Mouse (Mus musculus) spleen, postnatal 4 days (tissue): ENCODE data around the gene Sec22b.
A peak's percentile ranks its signal among the peaks of the same experiment; 100 is the strongest.

Experiments
- DNase-seq, 2 experiments: peaks; one replicate each; pipeline ENCODE4 v3.0.0; 2022; ENCODE audit warnings: low spot score in 2 of 2

The Sec22b gene

GRCm38 (mm10) chr3:97900516-97901490 is at the start of gene Sec22b:
Gene Sec22b (plus strand): TSS chr3:97901190.
- peak; percentile 83 to 90 for DNase-seq

- no peak for DNase-seq
Measured at GRCm38 (mm10) chr3:97851803-97852202, 49.2 kb upstream of the Sec22b start.

- no peak for DNase-seq
Measured at GRCm38 (mm10) chr3:97854575-97855384, 46.2 kb upstream of the Sec22b start.

DNA sequence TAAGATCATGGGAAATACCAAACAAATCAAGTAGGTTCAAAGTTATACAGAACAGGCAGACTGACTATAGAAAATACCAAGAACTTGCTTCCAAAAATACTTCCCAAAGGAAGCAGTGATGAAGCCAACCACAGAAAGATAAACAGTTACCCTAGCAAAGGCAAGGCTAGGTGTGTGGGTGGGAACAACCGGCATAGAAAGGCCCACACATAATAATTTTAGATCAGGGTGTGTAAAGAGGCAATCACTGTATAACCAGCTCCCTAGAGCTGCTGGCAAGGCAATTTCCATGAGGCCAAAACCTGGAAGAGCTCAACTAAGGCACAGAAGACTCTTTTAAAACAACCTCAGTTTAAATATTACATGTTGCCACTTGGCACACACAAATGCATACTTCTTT is 41.6 kb upstream of the Sec22b start:
- no peak for DNase-seq

- no peak for DNase-seq
Measured at GRCm38 (mm10) chr3:97860820-97861451, 40.1 kb upstream of the Sec22b start.

DNA sequence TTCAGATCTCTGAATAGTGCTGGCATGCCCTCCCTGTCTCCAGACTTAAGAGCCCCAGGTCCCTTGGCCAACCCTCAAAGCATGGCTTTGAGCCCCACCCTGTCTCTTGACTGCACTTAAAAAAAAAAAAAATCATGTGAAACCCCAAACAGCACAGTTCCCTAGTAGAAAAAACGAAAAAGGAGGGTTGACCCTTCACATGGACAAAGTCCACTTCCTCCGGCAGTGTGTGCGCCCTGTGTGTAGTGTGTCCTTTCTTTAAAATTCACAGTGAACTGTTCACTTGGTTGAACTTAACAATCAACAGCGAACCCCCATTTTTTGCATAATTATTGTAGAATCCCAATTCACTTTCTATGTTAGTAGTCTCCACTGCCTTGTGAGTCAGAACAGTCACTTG is 34.3 kb upstream of the Sec22b start:
- DNase-seq = no peak

- DNase-seq = no peak
Measured at GRCm38 (mm10) chr3:97867221-97868023, 33.6 kb upstream of the Sec22b start.

DNA sequence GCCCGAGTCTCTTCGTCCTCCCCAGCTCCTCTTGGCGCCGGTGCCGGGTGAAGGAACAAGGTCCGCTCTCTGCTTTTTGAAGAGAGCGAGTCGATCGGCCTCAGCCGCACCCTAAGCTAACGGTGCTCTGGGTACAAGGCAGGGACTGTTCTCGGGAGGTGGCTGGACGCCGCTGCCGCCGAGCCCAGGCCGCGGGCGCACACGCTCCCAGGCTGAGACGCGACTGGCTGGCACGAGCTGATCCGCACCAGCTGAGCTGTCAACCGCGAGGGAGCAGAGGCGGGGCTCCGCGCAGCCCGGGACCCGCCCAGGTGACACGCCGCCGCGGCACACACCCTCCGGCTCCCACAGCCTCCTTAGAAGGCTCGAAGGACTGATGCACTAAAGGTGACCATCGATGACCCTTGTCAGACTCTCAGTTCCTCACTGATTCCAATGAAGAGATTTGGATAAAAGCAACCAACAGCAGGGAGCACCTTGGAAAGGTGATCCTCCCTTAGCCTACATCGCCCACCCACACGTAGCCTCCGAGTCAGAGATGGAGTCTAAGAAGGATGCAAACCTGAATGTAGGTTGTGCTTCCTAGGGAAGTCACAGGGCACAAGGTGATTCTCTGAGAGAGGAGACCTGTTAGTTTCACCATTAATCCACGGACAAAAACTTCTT is 32.8 kb upstream of the Sec22b start:
- peak; percentile 29 to 68 for DNase-seq

DNA sequence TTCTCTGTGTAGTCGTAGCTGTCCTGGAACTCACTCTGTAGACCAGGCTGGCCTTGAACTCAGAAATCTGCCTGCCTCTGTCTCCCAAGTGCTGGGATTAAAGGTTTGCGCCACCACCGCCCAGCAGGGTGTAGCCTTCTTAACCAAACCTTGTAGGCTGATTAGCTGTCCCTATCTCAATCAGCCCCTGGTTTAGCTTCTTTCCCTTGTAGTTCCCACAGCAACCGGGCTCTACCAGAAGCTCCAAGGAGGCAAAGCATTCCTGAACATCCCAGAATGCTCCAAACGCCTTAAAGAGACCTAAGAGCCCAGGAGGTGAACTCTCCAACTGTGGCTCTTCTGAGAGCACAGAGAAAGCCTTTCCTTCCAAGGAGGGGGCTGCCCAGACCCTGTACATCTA is 32.3 kb upstream of the Sec22b start:
- DNase-seq = no peak

- no peak for DNase-seq
Measured at GRCm38 (mm10) chr3:97869730-97870129, 31.3 kb upstream of the Sec22b start.

DNA sequence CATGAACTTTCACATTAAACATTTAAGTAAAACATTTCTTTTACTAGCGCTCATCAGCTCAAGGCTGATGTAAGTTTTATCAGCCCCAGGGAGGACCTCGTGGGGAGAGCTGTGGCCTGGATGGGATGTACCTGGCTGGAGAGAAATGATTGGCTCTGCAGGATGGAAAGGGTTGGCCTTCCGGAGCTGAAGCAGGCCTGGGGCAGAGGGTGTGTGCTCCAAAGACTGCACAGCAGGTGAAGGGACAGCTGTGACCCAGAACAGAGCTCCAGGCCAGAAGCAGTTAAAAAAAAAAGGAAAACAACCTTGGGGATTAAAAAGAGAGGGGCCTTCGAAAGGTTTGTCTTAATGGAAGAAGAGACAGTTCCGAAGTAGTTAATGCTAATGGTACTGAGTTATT is 26.2 kb upstream of the Sec22b start:
- no peak for DNase-seq

DNA sequence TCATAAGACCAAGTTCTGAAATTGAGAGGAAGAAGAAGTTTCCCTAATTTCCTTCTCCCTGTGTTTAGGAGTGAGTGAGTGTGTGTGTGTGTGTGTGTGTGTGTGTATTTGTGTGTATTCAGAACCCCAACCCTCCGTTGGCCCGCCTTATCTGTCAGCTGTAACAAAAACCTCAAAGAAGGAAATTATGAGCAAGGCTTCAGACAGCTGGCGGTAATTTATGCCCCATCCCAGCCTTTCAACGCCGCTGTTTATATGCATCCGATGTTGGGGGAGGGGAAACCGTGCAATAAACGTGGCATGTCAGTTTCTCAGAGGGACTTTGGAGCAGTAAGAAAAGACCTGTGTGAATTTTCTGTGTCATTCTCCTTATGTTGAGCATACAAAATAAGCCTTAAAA is 24.7 kb upstream of the Sec22b start:
- no peak for DNase-seq

- DNase-seq = peak; percentile 54 to 87
Measured at GRCm38 (mm10) chr3:97879222-97879621, 21.8 kb upstream of the Sec22b start.

- no peak for DNase-seq
Measured at GRCm38 (mm10) chr3:97881576-97881975, 19.4 kb upstream of the Sec22b start.

DNA sequence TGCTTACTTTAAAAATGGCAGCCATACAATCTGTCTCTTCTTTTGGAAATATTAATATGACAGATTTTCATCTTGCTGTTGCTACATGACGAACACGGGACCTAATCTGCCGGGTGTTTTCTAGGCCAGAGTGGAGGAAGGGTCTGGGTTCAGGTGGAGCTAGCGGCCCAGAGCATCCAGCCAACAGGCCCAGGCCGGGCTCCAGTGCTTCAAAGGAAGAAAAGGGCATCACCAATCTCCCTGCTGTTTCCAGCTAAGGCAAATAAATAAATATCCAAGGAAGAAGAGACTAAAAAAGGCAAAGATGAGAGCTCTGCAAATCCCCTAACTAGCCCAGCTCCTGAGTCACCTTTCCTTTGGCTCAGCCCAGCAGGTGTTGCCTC is 13.2 kb upstream of the Sec22b start:
- DNase-seq = no peak

DNA sequence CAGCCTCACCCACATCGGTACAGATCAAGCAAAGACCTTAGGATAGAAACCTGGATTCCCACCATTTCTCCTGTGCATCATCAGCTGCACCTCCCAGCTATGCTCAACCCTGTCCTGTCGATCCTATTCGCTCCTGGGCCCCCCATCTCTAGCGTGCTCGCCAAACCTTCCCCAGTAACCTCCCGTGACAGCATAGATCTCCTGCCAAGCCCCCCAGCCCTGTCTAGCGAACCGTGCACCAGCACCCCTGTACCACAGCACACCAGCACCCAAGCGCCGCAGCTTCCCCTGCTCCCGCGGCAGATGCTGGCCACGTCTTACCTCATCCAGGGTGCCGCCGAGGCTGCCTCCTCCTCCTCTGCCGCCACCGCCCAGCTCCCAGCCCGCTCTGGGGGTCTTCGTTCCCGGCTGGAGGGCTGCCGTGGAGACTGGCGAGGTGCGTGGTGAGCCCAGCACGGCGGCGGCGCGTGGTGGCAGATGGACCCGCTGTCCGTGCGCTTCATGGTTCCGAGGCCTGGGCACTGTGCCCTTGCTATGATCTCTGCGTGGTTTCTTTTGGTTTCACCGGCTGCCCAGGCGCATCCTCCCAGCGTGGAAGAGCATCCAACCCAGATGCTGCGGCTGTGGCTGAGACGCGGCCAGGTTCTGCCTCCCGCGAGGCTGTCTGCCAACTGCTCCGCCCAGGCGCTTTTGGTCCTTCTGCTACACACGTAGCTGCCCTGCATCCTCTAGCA is 12.7 kb upstream of the Sec22b start, which contains the start of gene Pde4dip:
TSS of gene Pde4dip (minus strand) at position 540 of the 734 bp plus-strand sequence.
- no peak for DNase-seq

DNA sequence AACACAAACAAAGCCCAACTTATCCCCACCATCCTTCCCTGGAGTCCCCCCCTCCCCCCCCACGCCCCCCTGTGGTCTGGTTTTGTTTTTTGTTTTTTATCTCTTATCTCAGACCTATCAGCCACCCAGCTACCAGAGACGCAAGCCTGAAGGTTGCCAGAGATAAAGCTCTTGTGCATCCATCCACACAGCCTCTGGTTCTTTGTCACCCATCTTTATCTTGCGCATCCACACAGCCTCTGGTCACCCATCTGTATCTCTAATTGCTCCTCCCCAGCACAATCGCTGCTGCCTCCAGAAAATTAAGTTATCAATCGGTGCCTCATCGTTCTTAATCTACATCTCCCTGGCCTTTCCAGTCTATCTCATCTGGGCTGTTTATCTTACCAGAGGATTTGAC is 10.8 kb upstream of the Sec22b start:
- DNase-seq = no peak

DNA sequence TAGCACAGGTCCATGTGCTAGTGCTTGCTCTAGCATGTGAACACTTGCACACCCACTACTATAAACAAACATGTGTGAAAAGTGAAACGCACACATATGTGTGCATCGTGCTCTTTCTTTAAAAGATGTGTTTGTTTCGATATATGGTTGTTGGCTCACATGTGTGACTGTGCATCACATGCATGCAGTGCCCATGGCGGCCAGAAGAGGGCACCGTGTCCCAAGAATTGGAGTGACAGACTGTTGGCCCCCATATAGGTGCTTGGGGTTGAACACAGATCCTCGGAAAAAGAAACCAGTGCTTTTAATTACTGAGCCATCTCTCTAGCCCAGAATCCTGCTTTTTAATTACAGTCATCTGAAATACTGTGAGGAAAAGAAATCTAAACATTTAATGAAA is 6.3 kb upstream of the Sec22b start:
- DNase-seq = peak; percentile 52 to 81

DNA sequence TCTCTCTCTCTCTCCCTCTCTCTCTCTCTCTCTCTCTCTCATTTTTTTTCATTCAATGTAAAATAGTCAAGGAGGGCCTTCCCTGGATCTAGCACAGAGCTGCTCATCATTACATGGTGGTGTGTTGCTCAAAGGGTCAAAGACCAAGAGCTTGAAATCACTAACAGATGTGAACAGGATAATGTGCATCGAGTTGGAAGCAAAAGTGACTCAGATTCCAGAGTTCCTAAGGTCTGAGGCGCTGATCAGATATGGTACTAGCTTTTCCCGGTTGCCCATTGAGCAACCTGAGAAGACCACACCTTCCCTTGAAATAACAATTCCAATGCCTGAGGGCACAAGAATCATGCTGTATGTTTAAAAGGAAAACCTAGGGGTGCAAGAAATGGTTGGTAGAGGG is 2.6 kb upstream of the Sec22b start:
- no peak for DNase-seq

DNA sequence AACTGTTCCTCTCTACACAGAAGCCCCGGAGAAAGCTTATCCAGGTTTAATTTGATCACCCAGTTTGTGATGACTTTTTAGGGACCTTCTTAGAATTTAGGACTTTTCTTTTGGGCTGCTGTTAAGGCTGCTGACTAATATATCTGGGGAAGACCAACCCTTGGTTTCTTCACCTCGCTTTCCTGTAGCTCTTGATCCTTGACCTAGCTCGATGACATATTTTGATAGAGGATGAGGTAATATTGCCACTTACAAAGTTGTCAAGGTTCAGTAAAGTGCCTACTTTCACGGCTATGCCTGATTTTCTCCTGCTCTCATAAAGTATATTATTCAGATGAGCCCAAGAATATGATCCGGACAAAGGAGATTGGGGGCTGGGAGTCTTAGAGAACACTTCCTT is 596 bp downstream of the Sec22b start:
- DNase-seq = no peak
